Mouse (Mus musculus): Measurements from ENCODE around the gene Kif17. TPM values are rescaled to one million over a fixed set of nuclear protein-coding genes. Genes with fewer than 3 reads are reported as not detected.

Kif17 gene
- polyA plus RNA-seq, 1 experiment from 2014 or later, result 0.58 TPM

GRCm38 (mm10) chr4:138342778-138343177 lies 92.5 kb downstream of the Kif17 start:
- Histone ChIP-seq H3K4me2 (ENCODE audit: low read length) (peak overlapping the region; percentile 30), H3K36me3 (ENCODE audit: control insufficient read depth, insufficient read depth, low read length) (no peaks in the 10 kb centered on the region), H3K4me1 (ENCODE audit: control insufficient read depth in 2 of 2, insufficient read depth in 2 of 2, low read length in 2 of 2) (peaks cover 27 to 30% of the 10 kb centered on the region in 2 experiments), H3K27ac (replicated peaks in 1 of 2; ENCODE audit: control insufficient read depth in 1 of 2, insufficient read depth in 1 of 2, low read depth in 2 of 2, low read length in 2 of 2) (peak overlapping the region; percentile 77 to 87), H3K27me3 (ENCODE audit: control insufficient read depth, insufficient read depth, low read length) (no peaks in the 10 kb centered on the region), H3K4me3 (ENCODE audit: control insufficient read depth in 1 of 2, insufficient read depth in 1 of 2, low read depth in 1 of 2, low read length in 2 of 2) (no peak overlapping the region), H3K9me3 (ENCODE audit: control insufficient read depth, low read length) (no peaks in the 10 kb centered on the region), H3K9ac (ENCODE audit: low read length) (peak overlapping the region; percentile 54; the same call in 1 of the 2 replicates)
- WGBS, result 65% methylated on average over 6 of the region's 6 CpGs
- no peak for ATAC-seq (ENCODE audit: insufficient number of reproducible peaks, insufficient read depth, low FRiP score, low read depth)

- no peaks in the 10 kb centered on the region for H3K36me3 ChIP-seq (ENCODE audit: control insufficient read depth, insufficient read depth, low read length)
- no peaks in the 10 kb centered on the region for H3K27me3 ChIP-seq (ENCODE audit: control insufficient read depth, insufficient read depth, low read length)
- peak overlapping the region; percentile 77 to 87 for H3K27ac ChIP-seq (replicated peaks in 1 of 2; ENCODE audit: control insufficient read depth in 1 of 2, insufficient read depth in 1 of 2, low read depth in 2 of 2, low read length in 2 of 2)
- no peak for ATAC-seq (ENCODE audit: insufficient number of reproducible peaks, insufficient read depth, low FRiP score, low read depth)
- H3K9ac ChIP-seq (ENCODE audit: low read length), result no peak overlapping the region
- WGBS, result 25% methylated on average over 10 of the region's 10 CpGs
- H3K4me1 ChIP-seq (ENCODE audit: control insufficient read depth in 2 of 2, insufficient read depth in 2 of 2, low read length in 2 of 2), result peaks cover 27 to 30% of the 10 kb centered on the region in 2 experiments
- no peaks in the 10 kb centered on the region for H3K9me3 ChIP-seq (ENCODE audit: control insufficient read depth, low read length)
- H3K4me2 ChIP-seq (ENCODE audit: low read length), result peak overlapping the region; percentile 30
- H3K4me3 ChIP-seq (ENCODE audit: control insufficient read depth in 1 of 2, insufficient read depth in 1 of 2, low read depth in 1 of 2, low read length in 2 of 2), result no peak overlapping the region
Measured at GRCm38 (mm10) chr4:138343341-138343837, 93.2 kb downstream of the Kif17 start.

GRCm38 (mm10) chr4:138344891-138345545 lies 94.8 kb downstream of the Kif17 start:
- WGBS, result 65% methylated on average over 9 of the region's 9 CpGs
- no peaks in the 10 kb centered on the region for H3K9me3 ChIP-seq (ENCODE audit: control insufficient read depth, low read length)

GRCm38 (mm10) chr4:138347280-138347679 lies 97.0 kb downstream of the Kif17 start:
- no peak overlapping the region for H3K9ac ChIP-seq (ENCODE audit: low read length)
- H3K36me3 ChIP-seq (ENCODE audit: control insufficient read depth, insufficient read depth, low read length), result no peaks in the 10 kb centered on the region
- ATAC-seq (ENCODE audit: insufficient number of reproducible peaks, insufficient read depth, low FRiP score, low read depth), result no peak
- H3K4me3 ChIP-seq (ENCODE audit: control insufficient read depth in 1 of 2, insufficient read depth in 1 of 2, low read depth in 1 of 2, low read length in 2 of 2), result no peak overlapping the region
- no peaks in the 10 kb centered on the region for H3K9me3 ChIP-seq (ENCODE audit: control insufficient read depth, low read length)
- 75% methylated on average over 1 of the region's 1 CpGs for WGBS
- H3K27ac ChIP-seq (replicated peaks in 1 of 2; ENCODE audit: control insufficient read depth in 1 of 2, insufficient read depth in 1 of 2, low read depth in 2 of 2, low read length in 2 of 2), result no peak overlapping the region
- no peaks in the 10 kb centered on the region for H3K27me3 ChIP-seq (ENCODE audit: control insufficient read depth, insufficient read depth, low read length)
- peaks cover 16 to 22% of the 10 kb centered on the region in 2 experiments for H3K4me1 ChIP-seq (ENCODE audit: control insufficient read depth in 2 of 2, insufficient read depth in 2 of 2, low read length in 2 of 2)
- no peak overlapping the region for H3K4me2 ChIP-seq (ENCODE audit: low read length)

More at GRCm38 (mm10) chr4:138344891-138345545, 94.8 kb downstream of the Kif17 start:
- H3K4me1 ChIP-seq (ENCODE audit: control insufficient read depth in 2 of 2, insufficient read depth in 2 of 2, low read length in 2 of 2), result peaks cover 27 to 30% of the 10 kb centered on the region in 2 experiments
- no peak overlapping the region for H3K9ac ChIP-seq (ENCODE audit: low read length)
- H3K36me3 ChIP-seq (ENCODE audit: control insufficient read depth, insufficient read depth, low read length), result no peaks in the 10 kb centered on the region
- no peaks in the 10 kb centered on the region for H3K27me3 ChIP-seq (ENCODE audit: control insufficient read depth, insufficient read depth, low read length)
- ATAC-seq (ENCODE audit: insufficient number of reproducible peaks, insufficient read depth, low FRiP score, low read depth), result no peak
- H3K4me2 ChIP-seq (ENCODE audit: low read length), result no peak overlapping the region
- no peak overlapping the region for H3K4me3 ChIP-seq (ENCODE audit: control insufficient read depth in 1 of 2, insufficient read depth in 1 of 2, low read depth in 1 of 2, low read length in 2 of 2)
- H3K27ac ChIP-seq (replicated peaks in 1 of 2; ENCODE audit: control insufficient read depth in 1 of 2, insufficient read depth in 1 of 2, low read depth in 2 of 2, low read length in 2 of 2), result peak overlapping the region; percentile 30 to 55; a peak in 1 of 4 replicates

GRCm38 (mm10) chr4:138348716-138349115 lies 98.5 kb downstream of the Kif17 start:
- no peak overlapping the region for H3K27ac ChIP-seq (replicated peaks in 1 of 2; ENCODE audit: control insufficient read depth in 1 of 2, insufficient read depth in 1 of 2, low read depth in 2 of 2, low read length in 2 of 2)
- no peak overlapping the region for H3K4me2 ChIP-seq (ENCODE audit: low read length)
- H3K4me3 ChIP-seq (ENCODE audit: control insufficient read depth in 1 of 2, insufficient read depth in 1 of 2, low read depth in 1 of 2, low read length in 2 of 2), result no peak overlapping the region
- peaks cover 5 to 8% of the 10 kb centered on the region in 2 experiments for H3K4me1 ChIP-seq (ENCODE audit: control insufficient read depth in 2 of 2, insufficient read depth in 2 of 2, low read length in 2 of 2)
- no peaks in the 10 kb centered on the region for H3K9me3 ChIP-seq (ENCODE audit: control insufficient read depth, low read length)
- H3K27me3 ChIP-seq (ENCODE audit: control insufficient read depth, insufficient read depth, low read length), result no peaks in the 10 kb centered on the region
- no peaks in the 10 kb centered on the region for H3K36me3 ChIP-seq (ENCODE audit: control insufficient read depth, insufficient read depth, low read length)
- WGBS, result 72% methylated on average over 7 of the region's 7 CpGs
- ATAC-seq (ENCODE audit: insufficient number of reproducible peaks, insufficient read depth, low FRiP score, low read depth), result no peak
- no peak overlapping the region for H3K9ac ChIP-seq (ENCODE audit: low read length)

Small RNA genes lying within 50 kb of the gene (microRNA-seq; reads per million reads assigned to microRNA genes)
- gene Gm27646 (not detected), gene Mir7019 (2.5 reads per million)

Other genes with a start within 250 kb of the Kif17 start
- gene Hp1bp3, start 34.1 kb upstream of the Kif17 start, polyA plus RNA-seq (2014; fragmentation: Nextera tagmentation; extraction: Ambion mirVana), result 103 and 108 TPM in 2 replicates
- gene Sh2d5, start within 50 bp of the Kif17 start, polyA plus RNA-seq (2014; fragmentation: Nextera tagmentation; extraction: Ambion mirVana), result 0.19 and 0.34 TPM in 2 replicates
- gene Ddost, start 54.3 kb downstream of the Kif17 start, polyA plus RNA-seq (2014; fragmentation: Nextera tagmentation; extraction: Ambion mirVana), result 267 and 277 TPM in 2 replicates
- 43.2 and 50.9 TPM in 2 replicates for gene Pink1, start 75.9 kb downstream of the Kif17 start, polyA plus RNA-seq (2014; fragmentation: Nextera tagmentation; extraction: Ambion mirVana)
- gene Cda, start 117.6 kb downstream of the Kif17 start, polyA plus RNA-seq (2014; fragmentation: Nextera tagmentation; extraction: Ambion mirVana), result 11.5 and 14.1 TPM in 2 replicates
- not detected in 2 replicates for gene Fam43b, start 146.1 kb downstream of the Kif17 start, polyA plus RNA-seq (2014; fragmentation: Nextera tagmentation; extraction: Ambion mirVana)
- gene Mul1, start 184.2 kb downstream of the Kif17 start, polyA plus RNA-seq (2014; fragmentation: Nextera tagmentation; extraction: Ambion mirVana), result 17.1 and 19.2 TPM in 2 replicates
- gene Camk2n1, start 203.9 kb downstream of the Kif17 start, polyA plus RNA-seq (2014; fragmentation: Nextera tagmentation; extraction: Ambion mirVana), result 1.1 and 1.4 TPM in 2 replicates

Measured in heart, embryonic 14.5 days (tissue).